Mouse (Mus musculus) left cerebral cortex, postnatal 10 days (tissue): ENCODE measurements around the gene Lrpprc. TPM values are rescaled to one million over a fixed set of nuclear protein-coding genes. Genes with fewer than 3 reads are reported as not detected.
A peak's percentile ranks its signal among the peaks of the same experiment; 100 is the strongest.

Experiments used
- DNase-seq, 2 experiments: peaks; one replicate each; pipeline ENCODE4 v3.0.0; 2021 to 2022; ENCODE audit warnings: low spot score in 2 of 2, mixed read lengths in 1 of 2; ENCODE audit errors: extremely low spot score in 1 of 2
- intact Hi-C: fragments of 180-260 bp; cut with DNase I; formaldehyde crosslinking; loops from one replicate; pipeline ENCODE4 v1.15.1; 2025
- total RNA-seq, 2 experiments: library from RNA; stranded (reverse); gene quantifications; 2 replicates each; pipeline ENCODE4 v1.2.3; 2021

Lrpprc gene
- total RNA-seq, 2 experiments from 2014 or later: 64.9 to 68.9 TPM

DNA sequence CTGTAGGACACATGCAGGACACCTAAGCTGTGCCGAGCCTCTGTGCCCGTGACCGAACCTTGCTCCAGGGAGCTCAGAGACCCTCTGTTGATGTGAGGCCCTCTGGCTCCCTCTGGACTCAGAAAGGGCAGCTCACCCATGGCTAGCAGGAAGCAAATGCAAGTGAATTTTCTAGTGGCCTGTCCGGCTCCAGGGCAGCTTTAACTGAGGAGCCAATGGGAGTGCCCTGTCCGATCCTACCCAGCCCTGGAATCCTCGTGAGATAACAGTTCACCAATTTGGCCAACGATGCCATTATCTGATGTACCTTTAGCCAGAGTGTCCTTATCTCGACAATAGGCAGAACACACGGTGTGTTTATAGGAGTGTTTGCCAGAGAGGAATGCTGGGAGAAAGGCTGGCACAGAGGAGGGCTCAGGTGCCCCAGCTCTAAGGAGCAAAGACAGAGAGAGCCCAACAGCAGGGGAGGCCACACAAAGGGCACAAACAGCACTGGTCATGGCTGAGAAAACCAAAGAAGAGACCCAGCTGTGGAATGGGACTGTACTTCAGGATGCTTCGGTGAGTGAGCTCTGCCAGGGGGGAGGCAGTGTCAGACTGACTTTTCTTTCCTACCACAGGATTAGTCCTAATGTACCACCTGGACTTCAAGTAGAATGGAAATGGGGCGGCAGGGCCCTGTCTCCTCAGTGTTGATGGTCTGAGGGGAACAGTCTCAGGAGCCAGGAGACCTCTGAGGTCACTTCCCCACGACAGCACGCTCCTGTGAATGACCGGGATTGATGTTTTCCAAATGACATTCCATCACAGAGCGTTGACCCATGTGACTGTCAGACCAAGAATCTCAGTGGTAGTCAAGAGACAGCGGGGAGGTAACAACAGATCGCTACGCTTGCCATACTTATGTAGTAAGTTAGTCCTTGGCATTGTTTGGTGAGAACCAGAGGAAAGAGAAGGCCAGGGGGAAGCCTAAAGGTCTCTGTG lies 107.6 kb downstream of the Lrpprc start, which contains the start of gene Abcg5:
TSS of gene Abcg5 (minus strand) at position 278 of the 984 bp plus-strand sequence.
- intact Hi-C loops: no loop called here
- DNase-seq: no peak

GRCm38 (mm10) chr17:84681670-84682069 lies 108.9 kb downstream of the Lrpprc start:
- peak in 1 of 2 experiments; percentile 25 for DNase-seq
- intact Hi-C loops: no loop called here

- no peak for DNase-seq
- intact Hi-C loops: no loop called here
Observed at GRCm38 (mm10) chr17:84677595-84677994, 113.0 kb downstream of the Lrpprc start.

GRCm38 (mm10) chr17:84675951-84676366 lies 114.6 kb downstream of the Lrpprc start, which contains the start of gene Abcg8:
Abcg8 (plus strand) TSS chr17:84676302.
- intact Hi-C loops: no loop called here
- peak in 1 of 2 experiments; percentile 43 for DNase-seq

DNA sequence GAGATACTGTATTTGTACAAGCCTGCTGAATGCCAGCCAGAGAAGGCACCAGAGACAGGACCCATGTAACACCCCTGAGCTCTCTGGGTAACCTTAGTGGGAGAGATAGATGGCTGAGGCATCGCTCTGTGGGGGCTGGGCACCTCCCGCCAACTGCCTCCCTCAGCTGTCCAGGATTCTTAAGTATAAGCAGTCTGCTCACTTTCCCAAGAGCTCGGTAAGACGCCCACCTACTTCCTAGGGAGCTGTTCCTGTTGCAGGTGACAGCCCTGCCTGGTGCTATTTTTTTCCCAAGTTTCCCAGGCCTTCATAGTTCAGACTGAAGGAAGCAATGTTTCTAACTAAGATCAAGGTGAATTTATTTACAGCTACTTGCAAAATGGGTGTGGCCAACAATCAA lies 115.4 kb downstream of the Lrpprc start:
- intact Hi-C loops: no loop called here
- no peak for DNase-seq

GRCm38 (mm10) chr17:84674048-84674447 lies 116.5 kb downstream of the Lrpprc start:
- intact Hi-C loops: no loop called here
- DNase-seq: no peak

DNA sequence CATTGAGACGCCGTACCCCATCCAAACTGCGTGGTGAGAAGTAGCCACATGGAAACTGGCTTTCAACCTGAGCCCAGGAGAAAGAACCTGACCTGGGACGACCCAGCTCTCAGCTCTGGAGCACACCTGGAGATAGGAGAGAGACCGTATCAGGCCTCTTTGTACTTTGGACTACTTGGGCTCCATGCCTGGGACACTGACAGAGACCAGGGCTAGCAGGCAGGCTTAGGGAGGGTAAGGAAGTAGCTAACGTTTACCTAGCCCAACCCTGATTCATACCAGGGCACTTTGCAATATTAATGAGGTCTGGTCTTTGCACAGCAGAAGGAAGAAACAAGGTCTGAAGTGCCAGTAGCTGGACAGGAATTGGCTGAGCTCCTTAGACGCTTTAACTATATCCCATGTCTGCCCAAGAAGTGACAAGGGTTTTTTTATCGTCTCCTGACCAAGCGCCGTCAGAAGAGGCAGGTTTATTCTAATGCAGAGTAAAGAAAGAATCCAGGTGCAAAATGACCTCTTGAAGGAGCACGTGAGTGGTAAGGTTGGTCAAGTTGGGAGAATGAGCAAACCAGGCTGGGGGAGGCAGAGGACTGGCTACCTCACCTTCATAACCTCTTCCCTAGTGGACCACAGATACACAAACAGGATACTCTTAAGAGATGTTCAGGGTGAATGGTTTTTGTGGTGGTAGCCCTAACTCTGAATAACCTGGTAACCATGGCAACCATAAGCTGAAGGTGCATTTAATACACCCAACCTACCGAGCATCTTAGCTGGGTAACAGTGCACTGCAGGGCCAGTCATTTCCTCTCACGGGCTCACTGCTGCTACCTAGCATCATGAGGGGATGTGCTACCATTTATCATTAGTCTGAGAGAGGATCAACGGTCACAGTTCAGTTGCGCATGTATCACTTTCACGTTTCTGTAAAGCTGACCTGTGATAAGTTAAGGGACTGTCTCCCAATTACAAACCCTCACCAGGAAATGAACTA lies 117.9 kb downstream of the Lrpprc start:
- intact Hi-C loops: no loop called here
- DNase-seq: no peak

DNA sequence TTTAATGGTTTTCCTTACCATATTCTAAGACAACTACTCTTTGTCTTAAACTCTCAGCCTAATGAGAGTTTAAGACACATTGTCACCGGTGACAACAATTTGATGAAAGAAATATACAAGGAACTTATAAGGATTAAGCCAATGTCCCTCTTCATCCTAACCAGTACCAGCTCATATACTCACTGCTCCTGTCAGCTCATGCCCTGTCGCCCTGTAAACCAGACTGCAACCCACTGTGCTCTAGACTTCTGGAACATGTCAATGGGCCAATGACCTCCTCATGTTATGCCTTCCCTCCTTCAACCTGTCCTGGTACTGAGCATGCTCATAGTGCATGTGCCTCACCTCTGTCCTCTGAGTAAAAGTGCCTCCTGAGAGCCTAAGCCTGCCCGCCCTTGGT lies 122.7 kb downstream of the Lrpprc start:
- no peak for DNase-seq
- intact Hi-C loops: no loop called here

DNA sequence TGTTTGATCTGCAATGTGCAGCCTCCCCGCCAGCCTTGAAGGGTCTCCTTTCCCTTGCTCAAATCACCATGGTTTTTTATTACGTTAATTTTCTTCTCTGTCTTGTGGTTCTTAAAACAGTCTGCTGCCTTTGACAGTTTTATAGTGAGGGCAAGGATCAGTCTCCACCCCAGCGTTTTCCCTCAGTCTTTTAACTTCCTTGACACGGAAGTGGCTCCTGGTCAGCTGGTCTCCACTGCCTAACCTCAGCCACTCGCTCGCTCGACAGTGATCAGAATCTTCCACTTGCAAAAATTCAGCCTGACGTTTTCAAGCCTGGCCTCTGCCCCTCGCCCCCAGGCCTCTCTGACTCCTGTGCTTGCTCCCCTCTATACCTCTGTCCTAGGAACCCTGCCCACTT lies 124.9 kb downstream of the Lrpprc start:
- intact Hi-C loops: no loop called here
- no peak for DNase-seq

DNA sequence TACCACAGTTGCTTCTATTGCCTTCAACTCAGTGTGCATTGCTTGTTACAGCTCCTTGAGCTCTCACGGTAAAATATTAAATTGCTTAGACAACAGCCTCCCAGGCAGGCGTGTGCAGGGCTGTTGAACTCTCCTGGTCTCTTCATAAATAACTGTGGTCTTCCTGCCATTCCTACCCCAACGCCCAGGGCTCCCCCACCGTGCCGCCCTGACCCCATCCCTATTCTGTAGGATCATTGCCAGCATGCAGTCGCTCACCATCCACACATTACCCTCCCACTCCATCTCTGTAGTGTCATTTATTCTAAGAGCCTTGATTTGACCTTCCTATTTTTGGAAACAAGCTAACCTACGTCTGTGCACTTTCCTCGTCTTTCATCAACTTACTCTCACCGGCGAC lies 125.5 kb downstream of the Lrpprc start:
- intact Hi-C loops: no loop called here
- DNase-seq: no peak

GRCm38 (mm10) chr17:84658951-84659350 lies 131.6 kb downstream of the Lrpprc start:
- intact Hi-C loops: no loop called here
- DNase-seq: no peak

GRCm38 (mm10) chr17:84658195-84658594 lies 132.4 kb downstream of the Lrpprc start:
- intact Hi-C loops: no loop called here

GRCm38 (mm10) chr17:84657782-84658181 lies 132.8 kb downstream of the Lrpprc start:
- DNase-seq: no peak
- intact Hi-C loops: no loop called here

More at GRCm38 (mm10) chr17:84658195-84658594, 132.4 kb downstream of the Lrpprc start:
- DNase-seq: no peak

DNA sequence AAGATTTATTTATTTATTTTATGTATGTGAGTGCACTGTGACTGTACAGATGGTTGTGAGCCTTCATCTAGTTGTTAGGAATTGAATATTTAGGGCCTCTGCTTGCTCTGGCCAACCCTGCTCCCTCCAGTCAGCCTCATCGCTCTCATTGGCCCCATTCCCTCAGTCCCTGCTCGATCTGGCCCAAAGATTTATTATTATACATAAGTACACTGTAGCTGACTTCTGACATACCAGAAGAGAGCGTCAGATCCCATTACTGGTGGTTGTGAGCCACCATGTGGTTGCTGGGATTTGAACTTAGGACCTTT lies 133.2 kb downstream of the Lrpprc start:
- no peak for DNase-seq
- intact Hi-C loops: no loop called here

GRCm38 (mm10) chr17:84656653-84657421 lies 133.8 kb downstream of the Lrpprc start:
- intact Hi-C loops: no loop called here
- no peak for DNase-seq

DNA sequence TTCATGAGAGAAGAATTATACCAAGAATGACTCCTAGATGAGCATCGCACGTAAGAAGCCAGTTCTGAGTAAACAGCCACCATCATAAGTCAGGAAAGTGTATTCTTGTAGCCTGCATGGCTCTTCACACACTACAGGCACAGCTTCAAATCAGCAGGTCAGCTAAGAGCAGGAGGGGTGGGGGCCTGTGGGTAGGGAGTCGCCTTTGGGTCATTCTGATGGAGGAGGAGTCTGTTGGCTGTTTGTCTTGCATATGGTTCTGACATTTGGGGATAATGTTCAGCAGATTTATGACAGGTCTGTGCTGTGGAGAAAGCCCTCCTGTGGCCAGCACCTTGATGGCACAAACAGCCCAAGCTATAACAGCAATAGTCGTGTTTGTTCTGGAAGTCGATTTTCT lies 134.4 kb downstream of the Lrpprc start:
- intact Hi-C loops: no loop called here
- DNase-seq: no peak
